Mouse (Mus musculus) testis, adult 2 months (tissue): ENCODE results near the gene Clic4.

Experiments used
- CTCF ChIP-seq: fragments of 200-500 bp; IDR thresholded peaks from 2 replicates; pipeline ENCODE4 v1.5.1; 2012; ENCODE audit warnings: low read depth, mild to moderate bottlenecking, inconsistent platforms, low read length, moderate library complexity; ENCODE audit not compliant: control insufficient read depth, insufficient read depth, insufficient replicate concordance
- POLR2A ChIP-seq: fragments of 200-500 bp; IDR thresholded peaks from 2 replicates; pipeline ENCODE4 v1.6.1; 2012; ENCODE audit warnings: low read depth, mild to moderate bottlenecking, inconsistent platforms, low read length, moderate library complexity; ENCODE audit not compliant: control insufficient read depth

DNA sequence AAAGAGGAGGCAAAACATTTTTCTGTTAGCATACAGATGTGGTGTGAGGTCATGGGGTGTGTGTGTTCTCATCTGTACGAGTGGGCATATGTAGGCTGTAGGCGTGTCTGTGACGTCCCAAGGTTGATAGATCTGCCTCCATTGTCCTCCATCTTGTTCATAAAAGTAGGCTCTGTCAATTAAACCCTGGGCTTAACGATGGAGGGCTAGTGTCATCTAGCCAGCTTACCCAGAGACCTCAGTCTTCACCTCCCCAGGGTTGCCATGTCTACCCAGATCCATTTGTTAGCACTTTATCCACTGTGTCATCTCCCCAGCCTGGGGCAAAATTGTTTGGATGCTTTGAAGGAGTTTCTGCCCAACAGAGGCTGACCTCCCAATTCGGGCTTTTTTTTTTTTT lies 67.9 kb downstream of the Clic4 start:
- TF ChIP-seq POLR2A (no peak), CTCF (no peak)
